Mouse (Mus musculus): ENCODE data around the gene Prcp.

Prcp gene

GRCm38 (mm10) chr7:92878575-92879285 lies 4.5 kb downstream of the Prcp start:
- no peak for TF ChIP-seq GATA4 (IDR thresholded peaks at IDR 0.05; ENCODE audit: insufficient replicate concordance, low read length)

- peak; percentile 20; the same call in 1 of the 2 replicates for TF ChIP-seq GATA4 (IDR thresholded peaks at IDR 0.05; ENCODE audit: insufficient replicate concordance, low read length)
These were observed 9.8 kb downstream of the Prcp start for GRCm38 (mm10) chr7:92883850-92884716.

GRCm38 (mm10) chr7:92884998-92885660 lies 10.9 kb downstream of the Prcp start:
- no peak for TF ChIP-seq GATA4 (IDR thresholded peaks at IDR 0.05; ENCODE audit: insufficient replicate concordance, low read length)

DNA sequence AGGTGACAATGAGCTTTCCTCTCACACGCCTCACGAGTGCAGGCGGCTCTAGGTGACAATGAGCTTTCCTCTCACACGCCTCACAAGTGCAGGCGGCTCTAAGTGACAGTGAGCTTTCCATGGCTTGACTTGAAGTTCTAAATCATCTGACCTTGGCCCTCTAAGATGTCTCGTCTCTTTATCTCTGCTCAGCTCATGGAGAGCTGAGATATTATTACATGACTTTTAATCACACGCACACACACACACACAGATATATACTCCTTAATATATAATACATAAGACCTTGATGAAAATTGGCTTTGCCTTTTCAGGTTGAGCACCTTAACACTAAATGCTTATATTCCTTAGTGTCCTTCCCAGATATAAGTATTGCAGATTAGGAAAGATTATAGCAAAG lies 12.5 kb downstream of the Prcp start:
- TF ChIP-seq GATA4 (IDR thresholded peaks at IDR 0.05; ENCODE audit: insufficient replicate concordance, low read length): no peak

DNA sequence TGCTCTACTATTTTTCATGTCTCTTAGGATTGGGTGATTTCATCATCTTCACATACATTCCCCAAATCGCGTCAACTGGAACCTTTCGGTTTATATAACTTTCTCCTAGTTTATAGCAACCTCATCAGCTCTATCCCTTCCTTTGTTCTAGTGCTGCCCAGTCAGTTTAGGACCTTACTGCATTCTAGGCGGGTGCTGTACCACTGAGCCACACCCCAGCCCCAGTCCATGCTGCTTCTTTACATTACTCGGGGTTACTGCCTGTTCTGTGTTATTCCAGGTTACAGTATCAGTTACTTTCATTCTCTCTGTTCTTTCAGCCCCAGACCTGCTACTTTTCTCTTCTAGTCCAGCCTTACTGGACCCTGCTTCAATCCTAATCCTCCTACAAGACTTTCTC lies 13.0 kb downstream of the Prcp start:
- TF ChIP-seq GATA4 (IDR thresholded peaks at IDR 0.05; ENCODE audit: insufficient replicate concordance, low read length): no peak

- no peak for TF ChIP-seq GATA4 (IDR thresholded peaks at IDR 0.05; ENCODE audit: insufficient replicate concordance, low read length)
These were observed 15.9 kb downstream of the Prcp start for GRCm38 (mm10) chr7:92890211-92890610.

DNA sequence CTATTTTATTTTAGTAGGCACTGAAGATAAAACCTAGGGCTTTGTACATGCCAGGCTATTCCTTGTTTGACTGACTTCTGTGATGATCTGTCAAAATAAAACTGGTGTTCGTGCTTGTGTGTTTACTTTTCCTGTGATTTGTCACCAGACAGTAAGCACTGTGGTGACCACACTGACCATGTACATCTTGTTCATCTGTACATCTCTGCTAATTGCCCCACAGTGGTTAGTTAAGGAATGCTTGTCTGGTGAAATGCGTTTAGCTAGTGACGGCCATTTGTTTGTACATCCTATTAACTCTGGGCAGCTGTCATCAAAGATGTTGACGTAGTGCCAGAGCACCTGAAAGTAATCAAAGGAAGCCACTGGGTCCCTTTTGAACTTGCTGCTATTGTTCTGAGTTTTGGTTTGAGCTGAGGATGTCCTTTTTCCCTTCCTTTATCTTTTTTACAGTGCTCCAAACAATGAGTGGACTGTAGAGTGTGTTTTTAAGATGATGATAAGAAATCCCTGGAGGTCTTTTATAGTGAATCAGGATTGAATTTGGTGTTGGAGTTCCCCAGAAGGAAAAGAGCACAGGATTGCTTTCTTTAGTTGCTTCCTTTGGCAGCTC lies 16.5 kb downstream of the Prcp start:
- TF ChIP-seq GATA4 (IDR thresholded peaks at IDR 0.05; ENCODE audit: insufficient replicate concordance, low read length): peak; percentile 37; the same call in 1 of the 2 replicates

GRCm38 (mm10) chr7:92893478-92893877 lies 19.2 kb downstream of the Prcp start:
- no peak for TF ChIP-seq GATA4 (IDR thresholded peaks at IDR 0.05; ENCODE audit: insufficient replicate concordance, low read length)

GRCm38 (mm10) chr7:92896036-92896435 lies 21.8 kb downstream of the Prcp start:
- no peak for TF ChIP-seq GATA4 (IDR thresholded peaks at IDR 0.05; ENCODE audit: insufficient replicate concordance, low read length)

DNA sequence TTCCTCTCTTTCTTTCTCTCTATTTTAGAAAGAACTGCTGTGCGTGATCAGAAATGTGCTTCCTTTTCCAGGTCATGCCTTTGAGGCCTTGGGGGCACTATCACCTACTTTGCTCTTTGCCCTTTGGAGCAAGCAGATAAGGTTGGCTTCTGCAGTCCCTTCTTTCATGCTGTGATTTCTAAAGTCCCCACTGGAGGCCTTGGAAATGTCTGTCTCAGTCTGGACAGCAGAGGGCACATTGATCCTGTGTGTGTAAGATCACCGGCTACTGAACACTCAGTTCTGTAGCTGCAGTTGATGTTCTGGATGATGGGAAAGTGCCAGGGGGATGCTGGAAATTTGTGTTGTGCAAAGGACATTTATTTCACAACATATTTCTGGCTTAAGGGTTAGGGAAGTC lies 22.8 kb downstream of the Prcp start:
- TF ChIP-seq GATA4 (IDR thresholded peaks at IDR 0.05; ENCODE audit: insufficient replicate concordance, low read length): no peak

DNA sequence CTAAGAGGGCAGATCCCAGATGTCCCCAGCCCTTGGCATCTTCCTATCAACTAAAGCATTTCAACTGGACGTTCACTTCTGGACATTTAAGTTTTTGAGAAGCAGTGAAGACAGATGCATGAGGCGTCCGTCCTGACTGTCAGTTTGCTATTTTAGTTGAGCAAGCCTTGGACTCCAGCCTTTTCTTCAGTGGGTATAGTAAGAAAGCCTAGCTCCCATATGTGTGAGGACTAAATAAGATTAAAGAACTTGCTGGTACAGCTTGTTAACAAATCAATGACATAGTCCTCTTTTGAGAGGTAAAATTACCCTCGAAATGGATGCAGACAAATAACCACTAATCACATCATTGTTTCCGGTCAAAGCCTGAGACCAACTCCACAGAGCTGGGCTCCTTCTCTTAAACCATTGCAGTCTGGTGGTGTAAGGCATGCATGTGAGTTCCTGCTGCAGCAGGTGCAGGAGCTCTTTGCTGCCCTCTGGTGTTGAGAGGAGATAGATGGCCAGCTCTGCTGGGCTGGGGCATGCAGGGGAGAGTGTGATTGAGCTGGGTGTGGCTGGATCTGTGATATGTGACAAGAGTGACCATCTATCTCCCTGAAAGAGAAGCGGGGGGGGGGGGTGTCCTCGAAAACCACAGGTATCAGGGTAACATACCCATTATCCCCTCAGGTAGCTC lies 29.2 kb downstream of the Prcp start:
- no peak for TF ChIP-seq GATA4 (IDR thresholded peaks at IDR 0.05; ENCODE audit: insufficient replicate concordance, low read length)

DNA sequence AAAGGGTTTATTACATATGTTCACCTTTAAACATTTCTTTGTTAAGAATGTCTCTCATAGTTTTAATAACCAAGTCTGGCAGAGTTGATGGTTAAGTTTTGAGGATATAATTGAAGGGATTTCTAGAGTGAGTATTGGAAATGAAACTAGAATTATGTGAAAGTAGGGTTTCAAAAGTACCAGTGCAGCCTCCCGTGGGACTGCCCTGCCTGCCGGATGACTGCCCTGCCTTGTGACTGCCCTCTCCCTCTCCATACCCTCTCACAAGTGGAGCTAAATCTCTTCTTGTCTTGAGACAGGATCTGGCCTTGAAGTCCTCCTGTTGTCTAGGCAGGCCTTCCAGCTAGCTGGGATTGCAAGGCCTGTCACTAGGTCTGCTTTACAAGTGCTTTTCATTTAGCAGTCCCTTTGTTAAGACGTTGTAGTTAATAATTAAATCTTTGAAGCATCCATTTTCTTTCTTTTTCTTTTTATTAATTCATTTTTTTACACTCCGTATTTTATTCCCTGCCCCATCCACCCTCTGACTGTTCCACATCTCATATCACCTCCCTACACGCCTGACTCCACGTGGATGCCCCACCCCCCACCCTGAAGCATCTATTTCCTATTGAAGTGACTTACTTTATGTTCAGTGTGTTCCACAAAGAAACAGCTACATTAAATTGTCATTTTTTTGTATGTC lies 46.0 kb downstream of the Prcp start:
- no peak for TF ChIP-seq GATA4 (IDR thresholded peaks at IDR 0.05; ENCODE audit: insufficient replicate concordance, low read length)

DNA sequence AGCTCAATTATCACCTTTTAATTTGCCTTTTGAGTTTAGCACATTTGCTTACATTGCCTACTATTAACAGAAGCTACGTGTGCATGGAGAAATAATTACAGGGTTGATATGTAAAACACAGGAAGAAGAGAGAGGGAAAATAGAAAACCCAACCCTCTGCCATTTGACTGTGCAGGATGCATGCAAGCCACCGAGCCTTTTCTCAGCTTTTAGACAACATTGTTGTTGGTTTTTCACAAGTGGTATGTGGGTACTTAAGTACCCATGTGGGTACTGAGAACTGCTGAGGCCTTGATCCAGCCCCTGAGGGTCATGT lies 46.5 kb downstream of the Prcp start:
- TF ChIP-seq GATA4 (IDR thresholded peaks at IDR 0.05; ENCODE audit: insufficient replicate concordance, low read length): no peak

DNA sequence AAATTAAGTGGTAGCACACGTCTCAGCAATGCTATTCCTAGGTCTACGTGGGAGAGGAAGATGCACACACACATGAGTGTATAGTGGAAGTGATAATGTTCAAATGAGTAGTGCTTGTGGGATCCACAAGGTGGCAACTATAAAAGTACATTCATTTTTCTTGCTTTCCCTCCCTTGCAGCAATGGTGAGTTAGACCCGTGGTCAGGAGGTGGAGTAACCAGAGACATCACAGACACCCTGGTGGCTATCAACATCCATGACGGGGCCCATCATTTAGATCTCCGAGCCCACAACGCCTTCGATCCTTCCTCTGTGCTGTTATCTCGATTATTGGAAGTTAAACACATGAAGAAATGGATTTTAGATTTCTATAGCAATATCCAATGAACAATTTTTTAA lies 58.5 kb downstream of the Prcp start:
- TF ChIP-seq GATA4 (IDR thresholded peaks at IDR 0.05; ENCODE audit: insufficient replicate concordance, low read length): no peak
